Mouse (Mus musculus) T-cell, adult 2 months (primary cell): ENCODE measurements around the gene Tprn.
"Not testable (repeated sequence)": the region's sequence is repeated elsewhere in the genome, so short reads cannot be mapped to it uniquely, and the experiment has no call there.

ENCODE experiments used
- DNase-seq: peaks from one replicate; pipeline ENCODE4 v3.0.0; 2022; ENCODE audit warnings: low spot score

The Tprn gene

GRCm38 (mm10) chr2:25237522-25237921 is 24.9 kb upstream of the Tprn start:
- no peak for DNase-seq

- no peak for DNase-seq
These were observed 24.3 kb upstream of the Tprn start for GRCm38 (mm10) chr2:25238106-25238505.

DNA sequence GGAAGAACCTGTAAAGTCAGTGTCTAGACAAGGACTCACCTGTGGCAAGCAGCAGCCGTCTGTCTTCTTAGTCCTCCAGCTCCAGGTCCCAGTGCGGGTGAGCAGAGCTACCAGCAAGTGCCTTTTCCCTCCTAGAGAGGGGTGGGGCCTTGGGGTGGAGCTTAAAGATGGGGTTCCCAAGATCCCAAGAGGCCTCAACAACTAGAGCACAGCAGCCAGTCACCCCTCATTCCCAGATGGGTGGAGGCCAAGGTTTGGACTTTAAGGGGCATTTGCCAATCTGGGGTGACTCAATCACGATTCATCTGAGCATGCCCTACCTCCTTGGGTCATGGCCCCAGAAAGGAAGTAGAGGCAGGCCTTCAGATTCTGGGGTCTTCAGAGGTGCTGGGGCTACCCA is 22.7 kb upstream of the Tprn start:
- no peak for DNase-seq

- DNase-seq = no peak
These were observed 22.1 kb upstream of the Tprn start for GRCm38 (mm10) chr2:25240310-25240709.

DNA sequence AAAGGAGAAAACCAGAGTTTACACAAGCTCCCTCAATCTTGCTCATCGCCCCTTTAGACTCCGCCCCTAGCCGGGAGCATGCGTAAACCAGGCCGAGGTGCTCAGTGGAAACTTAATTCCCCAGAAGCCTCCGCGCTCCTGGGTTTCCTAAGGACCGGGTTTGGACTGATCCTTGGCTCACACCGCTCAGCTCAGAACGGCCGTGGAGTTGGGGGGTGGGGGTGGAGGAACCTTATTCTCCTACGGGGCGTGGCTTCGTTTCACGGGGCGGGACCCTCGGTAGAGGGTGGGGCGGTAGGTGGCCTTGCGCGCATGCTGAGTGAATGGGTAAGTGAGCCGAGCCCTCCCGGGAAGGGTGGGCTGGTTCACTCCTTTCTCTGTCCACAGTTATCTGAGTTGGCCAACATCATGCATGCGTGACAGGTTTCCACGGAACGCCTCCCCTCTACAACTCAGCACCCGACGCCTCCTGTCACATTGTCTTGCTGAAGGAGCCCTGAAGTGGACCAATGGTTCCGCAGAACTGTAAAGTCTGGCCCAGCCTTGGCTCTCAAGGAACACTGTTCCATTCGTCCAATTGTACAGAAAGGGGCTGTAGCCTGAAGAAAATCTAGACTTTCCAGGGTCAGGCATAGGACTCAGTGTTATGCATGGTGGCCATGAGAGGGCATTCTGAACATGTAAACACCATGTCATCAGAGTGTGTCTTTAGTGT is 21.5 kb upstream of the Tprn start:
- peak; percentile 52 for DNase-seq

GRCm38 (mm10) chr2:25241438-25241775 is 21.0 kb upstream of the Tprn start:
- DNase-seq = no peak

DNA sequence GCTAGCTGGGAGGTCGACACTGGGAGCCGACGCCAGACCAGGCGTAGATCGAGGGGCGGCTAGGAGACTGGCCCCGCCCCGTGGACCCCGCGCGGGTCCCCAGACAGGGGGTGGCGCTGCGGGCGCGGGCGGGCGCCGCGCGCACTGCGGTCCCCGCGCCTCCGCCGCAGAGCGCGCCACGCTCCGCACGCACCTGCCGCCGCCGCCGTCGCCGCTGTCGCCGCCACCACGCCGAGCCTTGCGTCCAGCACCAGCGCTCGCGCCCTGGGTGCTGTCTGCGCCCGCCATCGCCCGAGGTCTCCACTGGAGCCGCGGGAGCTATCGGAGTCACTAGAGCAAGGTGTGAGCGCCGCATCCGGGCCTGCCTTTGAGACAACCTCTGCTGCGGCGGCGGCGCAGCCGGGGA is 20.3 kb upstream of the Tprn start, which contains the start of the genes Rnf208 and Cysrt1:
Rnf208 (plus strand) TSS at position 155 of the 406 bp plus-strand sequence.
Cysrt1 (minus strand) TSS at position 352 of the 406 bp plus-strand sequence.
- DNase-seq = peak; percentile 44

DNA sequence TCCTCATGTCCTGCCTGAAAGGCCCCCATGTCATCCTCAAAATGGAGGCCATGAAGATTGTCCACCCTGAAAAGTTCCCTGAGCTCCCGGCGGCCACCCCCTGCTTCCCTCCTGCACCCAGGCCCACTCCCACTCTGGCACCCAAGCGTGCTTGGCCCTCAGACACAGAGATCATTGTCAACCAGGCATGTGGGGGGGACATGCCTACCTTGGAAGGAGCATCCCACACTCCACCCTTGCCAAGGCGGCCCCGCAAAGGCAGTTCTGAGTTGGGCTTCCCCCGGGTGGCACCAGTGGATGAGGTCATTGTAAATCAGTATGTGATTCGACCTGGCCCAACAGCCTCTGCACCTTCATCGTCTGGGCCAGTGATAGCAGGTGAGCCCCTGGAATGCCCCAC is 19.1 kb upstream of the Tprn start:
- no peak for DNase-seq

GRCm38 (mm10) chr2:25244144-25244543 is 18.3 kb upstream of the Tprn start:
- no peak for DNase-seq

DNA sequence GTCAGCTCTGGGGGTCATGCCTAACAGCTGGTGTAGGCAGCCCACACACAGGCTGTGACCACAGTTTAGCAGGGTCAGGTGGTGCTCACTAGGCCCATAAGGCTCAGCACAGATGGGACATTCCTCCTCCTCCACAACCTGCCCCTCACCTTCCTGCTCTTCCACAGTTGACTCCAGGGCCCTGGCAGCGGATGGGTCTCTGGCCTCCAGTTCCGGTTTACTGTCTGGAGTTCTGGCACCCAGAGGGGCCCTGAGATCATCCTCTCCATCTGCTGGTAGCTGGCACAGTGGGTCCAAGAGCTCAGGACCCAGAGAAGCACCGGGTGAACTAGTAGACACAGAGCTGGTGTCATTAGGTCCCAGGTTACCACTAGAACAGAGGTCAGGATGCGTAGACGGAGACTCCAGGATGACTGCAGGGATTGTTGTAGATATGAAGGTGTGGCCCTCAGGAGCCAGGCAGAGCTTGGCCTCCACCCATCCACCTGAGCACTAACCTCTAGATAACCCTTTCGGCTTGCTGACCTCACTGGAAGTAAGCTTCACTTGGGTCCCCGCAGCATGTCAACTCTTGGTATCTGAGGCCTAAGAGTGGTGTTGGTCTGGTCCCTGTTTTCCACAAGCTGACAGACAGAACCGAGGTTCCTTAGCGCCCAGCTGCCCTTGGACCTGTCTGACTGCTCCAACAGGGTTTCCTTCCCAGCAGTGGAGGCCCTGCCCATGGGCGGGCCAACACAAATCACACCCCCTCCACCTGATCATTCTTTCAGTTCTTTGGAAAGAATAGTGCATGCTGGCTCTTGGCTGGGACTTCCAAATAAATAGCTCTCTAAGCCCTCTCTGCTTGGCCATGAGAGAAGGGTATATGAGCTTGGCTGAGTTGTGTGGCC is 16.0 kb upstream of the Tprn start, which contains the start of gene AL732309.1:
AL732309.1 (minus strand) TSS at position 681 of the 890 bp plus-strand sequence.
- no peak for DNase-seq

DNA sequence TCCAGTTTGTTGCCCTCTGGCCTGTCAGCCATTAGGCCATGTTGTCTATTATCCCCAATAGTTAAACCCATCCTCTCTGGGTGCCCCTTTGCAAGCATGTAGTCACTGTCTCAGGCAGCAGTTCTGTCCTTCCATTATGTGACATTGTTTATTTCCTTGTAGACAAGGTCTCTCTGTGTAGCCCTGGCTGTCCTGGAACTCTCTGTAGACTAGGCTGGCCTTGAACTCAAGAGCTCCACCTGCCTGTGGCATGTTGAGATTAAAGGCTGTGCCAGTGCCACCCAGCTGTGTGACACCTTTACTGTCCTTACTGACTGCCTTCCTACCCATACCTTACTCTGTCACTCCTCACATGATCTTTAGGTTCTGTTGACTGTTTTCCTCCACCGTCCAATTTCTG is 10.1 kb upstream of the Tprn start:
- peak; percentile 33 for DNase-seq

DNA sequence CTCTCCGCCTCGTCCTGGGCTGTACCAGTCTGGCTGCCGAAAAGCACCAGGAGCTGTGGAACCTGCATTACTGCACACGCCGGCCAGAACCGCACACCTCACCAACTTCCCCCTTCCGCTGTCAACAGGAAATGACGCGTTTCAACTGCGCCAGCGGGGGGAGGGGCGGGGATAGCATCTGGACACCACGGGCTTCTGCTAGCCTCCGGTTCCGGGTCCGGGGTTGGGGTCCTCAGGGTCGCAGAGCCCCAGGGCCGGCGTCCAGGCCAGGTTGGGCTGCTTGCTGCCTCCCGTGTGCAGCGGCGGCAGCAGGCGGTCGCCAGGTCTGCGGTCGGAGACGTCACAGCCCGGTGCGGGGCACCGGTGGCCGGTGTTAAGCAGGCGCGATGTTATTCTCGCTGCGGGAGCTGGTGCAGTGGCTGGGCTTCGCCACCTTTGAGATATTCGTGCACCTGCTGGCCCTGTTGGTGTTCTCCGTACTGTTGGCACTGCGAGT is 7.1 kb upstream of the Tprn start, which contains the start of gene Tmem203:
Tmem203 (plus strand) TSS at position 156 of the 496 bp plus-strand sequence.
- peak; percentile 90 for DNase-seq

DNA sequence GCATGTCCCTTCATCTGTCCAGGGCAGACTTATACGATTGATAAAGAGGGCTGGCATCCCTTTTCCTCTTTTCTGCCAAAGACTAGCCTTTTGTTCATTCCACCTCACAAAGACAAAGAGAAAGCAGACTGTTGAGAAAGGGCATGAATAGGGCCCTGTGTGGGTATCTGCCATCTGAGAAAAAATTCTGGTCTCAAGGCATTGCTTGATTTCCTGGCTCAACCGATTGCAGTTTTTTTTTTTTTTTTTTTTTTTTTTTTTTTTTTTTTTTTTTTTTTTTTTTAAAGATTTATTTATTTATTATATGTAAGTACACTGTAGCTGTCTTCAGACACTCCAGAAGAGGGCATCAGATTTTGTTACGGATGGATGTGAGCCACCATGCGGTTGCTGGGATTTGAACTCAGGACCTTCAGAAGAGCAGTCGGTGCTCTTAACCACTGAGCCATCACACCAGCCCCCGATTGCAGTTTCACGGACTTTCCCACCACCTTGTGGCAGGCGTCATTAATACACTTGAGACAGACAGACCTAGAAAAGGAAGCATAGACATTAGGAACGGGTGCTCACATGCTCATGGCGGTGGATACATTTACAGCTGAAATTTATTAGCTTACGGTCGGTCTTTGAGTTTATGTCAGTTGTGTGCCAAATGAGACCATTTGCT is 5.8 kb upstream of the Tprn start:
- peak; percentile 73 for DNase-seq

DNA sequence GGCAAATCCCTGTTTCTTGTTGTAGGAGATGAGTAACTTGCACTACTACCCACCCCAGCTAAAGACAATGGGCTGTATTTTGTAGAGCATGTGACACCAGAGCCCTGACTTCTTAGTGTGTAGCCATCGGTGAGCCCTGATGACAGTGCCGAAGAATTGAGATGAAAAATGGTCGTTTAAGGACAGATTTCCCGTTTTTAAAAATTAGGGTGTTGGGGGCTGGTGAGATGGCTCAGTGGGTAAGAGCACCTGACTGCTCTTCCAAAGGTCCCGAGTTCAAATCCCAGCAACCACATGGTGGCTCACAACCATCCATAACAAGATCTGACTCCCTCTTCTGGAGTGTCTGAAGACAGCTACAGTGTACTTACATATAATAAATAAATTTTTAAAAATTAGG is 5.2 kb upstream of the Tprn start:
- not testable (repeated sequence) for DNase-seq

DNA sequence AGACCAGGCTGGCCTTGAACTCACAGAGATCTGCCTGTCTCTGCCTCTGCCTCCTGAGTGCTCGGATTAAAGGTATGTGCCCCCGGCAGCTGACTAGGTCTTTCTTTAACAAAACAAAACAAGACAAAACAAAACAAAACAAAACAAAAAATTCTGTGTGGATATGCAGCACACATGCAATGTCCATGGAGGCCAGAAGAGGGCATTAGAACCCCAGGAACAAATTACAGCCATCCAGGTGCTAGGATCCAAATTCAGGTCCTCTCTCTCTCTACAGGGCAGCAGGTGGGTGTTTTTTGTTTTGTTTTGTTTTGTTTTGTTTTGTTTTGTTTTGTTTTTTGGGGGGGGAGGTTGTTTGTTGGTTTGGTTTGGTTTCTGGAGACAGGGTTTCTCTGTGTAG is 3.5 kb upstream of the Tprn start:
- peak; percentile 20 for DNase-seq

DNA sequence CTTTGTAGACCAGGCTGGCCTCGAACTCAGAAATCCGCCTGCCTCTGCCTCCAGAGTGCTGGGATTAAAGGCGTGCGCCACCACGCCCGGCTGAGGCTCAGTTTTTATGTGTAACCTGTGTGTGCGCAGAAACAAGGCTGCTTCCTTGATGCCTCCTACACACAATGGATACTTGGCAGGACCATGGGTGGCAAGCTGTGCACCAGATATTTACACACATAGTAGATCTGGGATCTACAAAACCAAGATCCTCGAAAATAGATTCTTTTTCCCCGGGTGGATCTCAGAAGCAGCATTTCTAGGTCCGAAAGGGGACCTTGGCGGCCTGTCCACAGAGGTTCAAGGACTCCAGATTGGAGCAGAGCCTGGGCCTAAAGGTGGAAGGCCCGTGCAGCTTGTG is 548 bp upstream of the Tprn start:
- DNase-seq = no peak

GRCm38 (mm10) chr2:25262795-25263622 is 591 bp downstream of the Tprn start:
- peak; percentile 72 for DNase-seq

GRCm38 (mm10) chr2:25263623-25264285 is 1.3 kb downstream of the Tprn start:
- DNase-seq = no peak

GRCm38 (mm10) chr2:25264286-25264660 is 1.9 kb downstream of the Tprn start:
- DNase-seq = no peak

DNA sequence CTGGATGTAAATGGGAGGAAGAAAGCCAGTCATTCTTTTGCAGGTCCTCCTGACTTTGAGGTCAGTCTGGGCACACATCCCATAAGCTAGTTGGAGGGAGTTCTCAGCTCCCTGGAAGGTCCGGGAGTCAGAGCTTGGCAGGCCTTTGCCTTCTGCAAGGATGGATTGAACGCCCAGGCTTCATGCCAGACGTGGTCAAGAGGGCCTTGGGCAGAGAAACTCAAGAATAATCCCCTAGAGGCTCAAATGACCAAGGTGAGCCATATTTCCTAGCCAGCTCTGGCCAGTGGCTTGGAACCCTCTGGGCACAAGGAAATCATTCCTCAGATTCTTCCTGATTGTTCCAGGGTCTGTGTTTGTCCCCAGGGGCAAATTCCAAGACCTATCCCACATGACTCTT is 2.4 kb downstream of the Tprn start:
- DNase-seq = no peak
